Mouse (Mus musculus): ENCODE results near the gene Gas2l2. TPM values are rescaled to one million over a fixed set of nuclear protein-coding genes. Genes with fewer than 3 reads are reported as not detected.

Gas2l2 gene
- total and polyA plus RNA-seq, 2 experiments: not detected

GRCm38 (mm10) chr11:83467120-83467652 lies 37.9 kb upstream of the Gas2l2 start:
- Histone ChIP-seq H3K4me3 (ENCODE audit: insufficient read depth, low read depth, low read length) (no peak overlapping the region), H3K79me2 (ENCODE audit: control insufficient read depth, insufficient read depth, low read length) (no peaks in the 10 kb centered on the region), H3K4me1 (ENCODE audit: control insufficient read depth, insufficient read depth, low read length) (peaks cover 6% of the 10 kb centered on the region; the same call in 1 of the 2 replicates), H3K9ac (ENCODE audit: low read depth, low read length) (no peak overlapping the region), H3K27me3 (ENCODE audit: control insufficient read depth, insufficient read depth, low read length) (no peaks in the 10 kb centered on the region), H3K36me3 (ENCODE audit: control insufficient read depth, insufficient read depth, low read length) (no peaks in the 10 kb centered on the region), H3K27ac (replicated peaks; ENCODE audit: insufficient read depth, low read depth, low read length) (no peak overlapping the region)
- DNase-seq (ENCODE audit: extremely low read depth, low read depth, low spot score): no peak
- TF ChIP-seq CTCF (IDR thresholded peaks at IDR 0.05; ENCODE audit: low read depth, low read length) (no peak), POLR2A (IDR thresholded peaks at IDR 0.05; ENCODE audit: extremely low read depth, insufficient read depth, low read length) (no peak)
- 74% methylated on average over 11 of the region's 11 CpGs for WGBS

GRCm38 (mm10) chr11:83465976-83466375 lies 36.7 kb upstream of the Gas2l2 start:
- Histone ChIP-seq H3K4me3 (ENCODE audit: insufficient read depth, low read depth, low read length) (no peak overlapping the region), H3K79me2 (ENCODE audit: control insufficient read depth, insufficient read depth, low read length) (no peaks in the 10 kb centered on the region), H3K4me1 (ENCODE audit: control insufficient read depth, insufficient read depth, low read length) (no peaks in the 10 kb centered on the region; the same call in 1 of the 2 replicates), H3K36me3 (ENCODE audit: control insufficient read depth, insufficient read depth, low read length) (no peaks in the 10 kb centered on the region), H3K9ac (ENCODE audit: low read depth, low read length) (no peak overlapping the region), H3K27me3 (ENCODE audit: control insufficient read depth, insufficient read depth, low read length) (no peaks in the 10 kb centered on the region), H3K27ac (replicated peaks; ENCODE audit: insufficient read depth, low read depth, low read length) (no peak overlapping the region)
- TF ChIP-seq CTCF (IDR thresholded peaks at IDR 0.05; ENCODE audit: low read depth, low read length) (no peak), POLR2A (IDR thresholded peaks at IDR 0.05; ENCODE audit: extremely low read depth, insufficient read depth, low read length) (no peak)
- 8% methylated on average over 2 of the region's 2 CpGs for WGBS
- DNase-seq (ENCODE audit: extremely low read depth, low read depth, low spot score): peak; percentile 56

- no peak for TF ChIP-seq POLR2A (IDR thresholded peaks at IDR 0.05; ENCODE audit: extremely low read depth, insufficient read depth, low read length)
- TF ChIP-seq CTCF (IDR thresholded peaks at IDR 0.05; ENCODE audit: low read depth, low read length): no peak
- no peaks in the 10 kb centered on the region for H3K27me3 ChIP-seq (ENCODE audit: control insufficient read depth, insufficient read depth, low read length)
- DNase-seq (ENCODE audit: extremely low read depth, low read depth, low spot score): peak; percentile 24
These were observed 33.5 kb upstream of the Gas2l2 start, which contains the start of gene Mmp28 for GRCm38 (mm10) chr11:83462711-83463244. TSS of gene Mmp28 (minus strand) at chr11:83463071.

GRCm38 (mm10) chr11:83461462-83462027 lies 32.3 kb upstream of the Gas2l2 start:
- 89% methylated on average over 10 of the region's 10 CpGs for WGBS
- no peak overlapping the region for H3K9ac ChIP-seq (ENCODE audit: low read depth, low read length)
- no peaks in the 10 kb centered on the region for H3K27me3 ChIP-seq (ENCODE audit: control insufficient read depth, insufficient read depth, low read length)
- no peaks in the 10 kb centered on the region for H3K36me3 ChIP-seq (ENCODE audit: control insufficient read depth, insufficient read depth, low read length)
- TF ChIP-seq CTCF (IDR thresholded peaks at IDR 0.05; ENCODE audit: low read depth, low read length): no peak
- TF ChIP-seq POLR2A (IDR thresholded peaks at IDR 0.05; ENCODE audit: extremely low read depth, insufficient read depth, low read length): no peak
- H3K4me3 ChIP-seq (ENCODE audit: insufficient read depth, low read depth, low read length): no peak overlapping the region
- no peaks in the 10 kb centered on the region for H3K79me2 ChIP-seq (ENCODE audit: control insufficient read depth, insufficient read depth, low read length)
- DNase-seq (ENCODE audit: extremely low read depth, low read depth, low spot score): no peak
- no peaks in the 10 kb centered on the region; the same call in 1 of the 2 replicates for H3K4me1 ChIP-seq (ENCODE audit: control insufficient read depth, insufficient read depth, low read length)
- H3K27ac ChIP-seq (replicated peaks; ENCODE audit: insufficient read depth, low read depth, low read length): no peak overlapping the region

More at GRCm38 (mm10) chr11:83462711-83463244, 33.5 kb upstream of the Gas2l2 start, which contains the start of gene Mmp28:
- H3K27ac ChIP-seq (replicated peaks; ENCODE audit: insufficient read depth, low read depth, low read length): no peak within 1 kb of the TSS
- no peaks in the 10 kb centered on the region; the same call in 1 of the 2 replicates for H3K4me1 ChIP-seq (ENCODE audit: control insufficient read depth, insufficient read depth, low read length)
- H3K9ac ChIP-seq (ENCODE audit: low read depth, low read length): peak within 1 kb of the TSS; percentile 68
- H3K79me2 ChIP-seq (ENCODE audit: control insufficient read depth, insufficient read depth, low read length): no peaks in the 10 kb centered on the region
- H3K36me3 ChIP-seq (ENCODE audit: control insufficient read depth, insufficient read depth, low read length): no peaks in the 10 kb centered on the region
- peak within 1 kb of the TSS; percentile 70 for H3K4me3 ChIP-seq (ENCODE audit: insufficient read depth, low read depth, low read length)
- WGBS: under 1% methylated on average over 42 of the region's 42 CpGs

- H3K36me3 ChIP-seq (ENCODE audit: control insufficient read depth, insufficient read depth, low read length): no peaks in the 10 kb centered on the region
- no peaks in the 10 kb centered on the region for H3K79me2 ChIP-seq (ENCODE audit: control insufficient read depth, insufficient read depth, low read length)
- H3K4me3 ChIP-seq (ENCODE audit: insufficient read depth, low read depth, low read length): no peak overlapping the region
- H3K27ac ChIP-seq (replicated peaks; ENCODE audit: insufficient read depth, low read depth, low read length): no peak overlapping the region
- no peaks in the 10 kb centered on the region for H3K4me1 ChIP-seq (ENCODE audit: control insufficient read depth, insufficient read depth, low read length)
- no peak overlapping the region for H3K9ac ChIP-seq (ENCODE audit: low read depth, low read length)
- 82% methylated on average over 9 of the region's 9 CpGs for WGBS
- DNase-seq (ENCODE audit: extremely low read depth, low read depth, low spot score): no peak
- TF ChIP-seq CTCF (IDR thresholded peaks at IDR 0.05; ENCODE audit: low read depth, low read length) (no peak), POLR2A (IDR thresholded peaks at IDR 0.05; ENCODE audit: extremely low read depth, insufficient read depth, low read length) (no peak)
- no peaks in the 10 kb centered on the region for H3K27me3 ChIP-seq (ENCODE audit: control insufficient read depth, insufficient read depth, low read length)
These were observed 28.8 kb upstream of the Gas2l2 start for GRCm38 (mm10) chr11:83457912-83458601.

All from liver, adult 2 months (tissue).